Mouse (Mus musculus): ENCODE results near the gene Fam185a. TPM values are rescaled to one million over a fixed set of nuclear protein-coding genes. Genes with fewer than 3 reads are reported as not detected.
A peak's percentile ranks its signal among the peaks of the same experiment; 100 is the strongest.

Gene Fam185a
- polyA plus RNA-seq, 1 experiment, result 1.6 TPM

DNA sequence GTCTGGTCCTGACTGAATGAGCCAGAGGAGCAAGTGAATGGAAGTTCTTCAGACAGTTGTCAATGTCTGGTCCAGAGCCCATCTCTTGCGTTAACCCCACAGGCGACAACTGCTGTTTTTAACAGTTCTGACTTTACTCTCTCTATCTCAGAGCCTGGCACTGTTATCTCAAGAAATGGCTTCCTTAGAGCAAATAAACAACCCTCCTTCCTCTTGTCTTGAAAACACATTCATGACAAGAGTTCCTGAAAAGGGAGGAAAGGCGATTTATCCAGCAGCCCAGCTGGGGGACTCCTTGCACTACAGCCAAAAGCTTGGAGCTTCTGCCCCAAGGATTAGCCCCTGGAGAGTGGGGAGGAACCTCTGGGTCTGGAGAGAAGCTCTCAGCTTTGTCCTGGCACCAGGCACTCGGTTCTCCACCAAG is 102.7 kb downstream of the Fam185a start:
- no peak for TF ChIP-seq POLR2A (IDR thresholded peaks at IDR 0.05; ENCODE audit: borderline replicate concordance, low read depth, low read length)
- TF ChIP-seq CTCF (IDR thresholded peaks at IDR 0.05; ENCODE audit: low read depth, low read length), result no peak
- Histone ChIP-seq H3K27ac (ENCODE audit: insufficient read depth, low read depth, low read length) (no peak overlapping the region), H3K4me3 (ENCODE audit: insufficient read depth, low read length) (no peak overlapping the region), H3K4me1 (ENCODE audit: control insufficient read depth, insufficient read depth, low read length) (peaks cover 12% of the 10 kb centered on the region)

DNA sequence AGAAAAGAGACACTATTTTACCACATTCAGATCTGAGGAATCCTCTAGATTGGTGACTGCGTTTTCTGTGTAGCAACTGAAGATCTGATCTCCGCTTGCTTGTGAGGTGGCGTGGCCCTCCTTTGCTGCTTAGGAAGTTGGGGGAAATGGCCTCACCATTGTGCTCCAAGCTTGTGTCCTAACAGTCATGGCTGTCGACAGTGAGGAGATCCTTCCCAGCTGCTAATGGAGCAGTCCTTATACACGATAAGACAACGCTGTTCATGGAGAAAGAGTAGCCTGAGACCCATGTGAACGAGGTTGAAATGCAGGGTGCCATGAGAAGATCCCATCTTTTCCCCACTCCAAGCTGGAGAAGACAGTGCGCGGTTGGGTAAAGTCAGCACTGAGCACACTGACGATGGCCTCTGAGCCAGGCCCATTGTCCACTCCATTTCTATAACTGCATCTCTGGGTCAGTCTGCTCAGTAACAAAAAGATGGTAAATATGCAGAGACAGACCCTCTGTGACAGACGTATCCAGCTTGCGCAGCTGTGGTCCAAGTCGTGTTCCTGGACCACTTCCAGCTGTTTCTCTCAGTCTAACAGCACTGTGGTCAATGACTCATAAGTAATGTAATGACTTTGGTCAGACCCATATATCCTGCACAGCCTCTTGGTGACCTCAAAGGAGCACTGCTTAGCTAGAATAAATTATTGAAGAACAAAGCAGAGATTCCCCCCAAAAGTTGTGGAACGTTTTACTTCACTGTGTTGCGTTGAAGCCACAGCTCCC is 103.5 kb downstream of the Fam185a start:
- TF ChIP-seq POLR2A (IDR thresholded peaks at IDR 0.05; ENCODE audit: borderline replicate concordance, low read depth, low read length) (no peak), CTCF (IDR thresholded peaks at IDR 0.05; ENCODE audit: low read depth, low read length) (no peak)
- Histone ChIP-seq H3K27ac (ENCODE audit: insufficient read depth, low read depth, low read length) (peak overlapping the region; percentile 9; the same call in 1 of the 2 replicates), H3K4me3 (ENCODE audit: insufficient read depth, low read length) (no peak overlapping the region), H3K4me1 (ENCODE audit: control insufficient read depth, insufficient read depth, low read length) (peaks cover 12% of the 10 kb centered on the region)

DNA sequence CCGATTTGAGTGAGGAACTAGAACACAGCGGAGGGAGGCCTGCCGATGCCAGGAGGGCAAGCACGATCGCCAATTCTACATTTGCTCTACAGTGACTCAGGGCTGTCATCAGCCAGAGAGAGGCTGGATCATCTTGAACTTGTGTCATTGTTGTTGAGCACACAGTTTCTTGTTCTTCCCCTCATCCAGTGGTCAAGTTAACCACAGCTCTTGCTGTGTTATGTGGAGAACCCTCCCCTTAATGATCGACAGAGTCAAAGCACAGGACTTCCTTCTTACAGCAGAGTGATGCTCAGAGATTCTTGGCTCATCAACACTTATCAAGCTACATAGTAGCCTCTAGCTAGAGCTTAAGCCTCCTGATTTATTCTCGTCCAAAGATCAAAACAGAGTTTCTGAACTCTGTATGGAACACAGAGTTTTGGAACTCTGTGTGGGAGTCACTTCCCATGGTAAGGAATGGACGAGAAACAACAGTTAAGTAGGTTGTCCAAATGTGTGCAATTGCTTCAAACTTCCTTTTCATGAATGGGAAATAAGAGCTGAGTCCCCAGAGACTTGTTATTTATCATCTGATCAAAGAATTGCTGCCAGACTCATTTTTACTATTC is 104.5 kb downstream of the Fam185a start:
- Histone ChIP-seq H3K27ac (ENCODE audit: insufficient read depth, low read depth, low read length) (peak overlapping the region; percentile 9; the same call in 1 of the 2 replicates), H3K4me3 (ENCODE audit: insufficient read depth, low read length) (no peak overlapping the region), H3K4me1 (ENCODE audit: control insufficient read depth, insufficient read depth, low read length) (peaks cover 12% of the 10 kb centered on the region)
- no peak for TF ChIP-seq CTCF (IDR thresholded peaks at IDR 0.05; ENCODE audit: low read depth, low read length)
- TF ChIP-seq POLR2A (IDR thresholded peaks at IDR 0.05; ENCODE audit: borderline replicate concordance, low read depth, low read length), result no peak

Other genes starting within 250 kb of the Fam185a start
- gene Gsap, start 238.7 kb upstream of the Fam185a start, polyA plus RNA-seq (2012; ENCODE audit: insufficient read depth, insufficient read length, missing spikeins), result 34.2 and 35.0 TPM in 2 replicates
- gene Fgl2, start 52.3 kb upstream of the Fam185a start, polyA plus RNA-seq (2012; ENCODE audit: insufficient read depth, insufficient read length, missing spikeins), result 32.2 and 33.9 TPM in 2 replicates
- not detected in 2 replicates for gene Ccdc146, start 281 bp upstream of the Fam185a start, polyA plus RNA-seq (2012; ENCODE audit: insufficient read depth, insufficient read length, missing spikeins)
- gene Lrrc17, start 118.6 kb downstream of the Fam185a start, polyA plus RNA-seq (2012; ENCODE audit: insufficient read depth, insufficient read length, missing spikeins), result not detected in 2 replicates
- not detected in 2 replicates for gene Fbxl13, start 220.7 kb downstream of the Fam185a start, polyA plus RNA-seq (2012; ENCODE audit: insufficient read depth, insufficient read length, missing spikeins)
- gene Armc10, start 220.9 kb downstream of the Fam185a start, polyA plus RNA-seq (2012; ENCODE audit: insufficient read depth, insufficient read length, missing spikeins), result 31.0 and 33.2 TPM in 2 replicates

All from bone marrow macrophage, adult 2 months (primary cell).